Mouse (Mus musculus) thymus, adult 2 months (tissue): ENCODE results near the gene Mlip.

ENCODE experiments used
- CTCF ChIP-seq: fragments of 200-500 bp; IDR thresholded peaks from 2 replicates; pipeline ENCODE4 v1.5.1; 2012; ENCODE audit warnings: mild to moderate bottlenecking, control low read depth, low read length, moderate library complexity, borderline replicate concordance; ENCODE audit not compliant: control insufficient read depth, poor library complexity, insufficient read depth; ENCODE audit errors: extremely low read depth
- POLR2A ChIP-seq: fragments of 200-500 bp; IDR thresholded peaks from 2 replicates; pipeline ENCODE4 v1.6.1; 2012; ENCODE audit warnings: mild to moderate bottlenecking, low read length, control low read depth, moderate library complexity; ENCODE audit not compliant: control insufficient read depth, poor library complexity, insufficient read depth; ENCODE audit errors: extremely low read depth

GRCm38 (mm10) chr9:77302340-77302739 is 50.4 kb downstream of the Mlip start:
- TF ChIP-seq CTCF: no peak
- no peak for TF ChIP-seq POLR2A
